Mouse (Mus musculus) liver, embryonic 14.5 days (tissue): Measurements from ENCODE around the gene Rinl. TPM values are rescaled to one million over a fixed set of nuclear protein-coding genes. Genes with fewer than 3 reads are reported as not detected.

ENCODE experiments used
- ATAC-seq: fragments of 200-750 bp; cut with Nextera tagmentation; 2 replicates; pipeline ENCODE4 v1.8.0; 2017; ENCODE audit warnings: moderate number of reproducible peaks, mild to moderate bottlenecking, moderate library complexity; ENCODE audit not compliant: insufficient read depth
- DNase-seq, 3 experiments: peaks; one replicate each; pipeline ENCODE4 v3.0.0-alpha.2; 2012 to 2013; ENCODE audit warnings: low read depth in 3 of 3, low spot score in 3 of 3
- H3K27ac ChIP-seq: fragments of 300-500 bp; sonication (generic); 2 replicates; pipeline ENCODE4 v1.5.1; 2014; ENCODE audit warnings: moderate library complexity, mild to moderate bottlenecking, control low read depth, inconsistent platforms
- H3K27me3 ChIP-seq: fragments of 300-500 bp; sonication (generic); 2 replicates; pipeline ENCODE4 v1.6.1; 2014; ENCODE audit warnings: mild to moderate bottlenecking, low read length, moderate library complexity; ENCODE audit not compliant: control insufficient read depth, insufficient read depth
- H3K36me3 ChIP-seq: fragments of 300-500 bp; sonication (generic); replicated peaks from 2 replicates; pipeline ENCODE4 v1.6.1; 2014; ENCODE audit warnings: low read depth; ENCODE audit not compliant: control insufficient read depth, insufficient read depth
- H3K4me1 ChIP-seq, 2 experiments: fragments of 200-500 bp in 1 of 2; fragments of 300-500 bp in 1 of 2; sonication (generic) in 1 of 2; replicated peaks; 2 replicates each; pipeline ENCODE4 v1.6.1; 2012 to 2014; ENCODE audit warnings: antibody characterized with exemption in 1 of 2, inconsistent platforms in 1 of 2, low read length in 1 of 2; ENCODE audit not compliant: control insufficient read depth in 2 of 2, insufficient read depth in 2 of 2
- H3K4me2 ChIP-seq: fragments of 300-500 bp; sonication (generic); 2 replicates; pipeline ENCODE4 v1.6.1; 2014; ENCODE audit warnings: low read depth, mild to moderate bottlenecking, control low read depth, moderate library complexity
- H3K4me3 ChIP-seq, 2 experiments: fragments of 200-500 bp in 1 of 2; fragments of 300-500 bp in 1 of 2; sonication (generic) in 1 of 2; 2 replicates each; pipeline ENCODE4 v1.5.1; 2012 to 2014; ENCODE audit warnings: low read depth in 2 of 2, low read length in 2 of 2, mild to moderate bottlenecking in 2 of 2, control low read depth in 1 of 2, inconsistent platforms in 1 of 2, moderate library complexity in 1 of 2; ENCODE audit not compliant: insufficient read depth in 1 of 2
- H3K9ac ChIP-seq: fragments of 300-500 bp; sonication (generic); replicated peaks from 2 replicates; pipeline ENCODE4 v1.6.1; 2014; ENCODE audit warnings: mild to moderate bottlenecking, control low read depth, moderate library complexity
- H3K9me3 ChIP-seq: fragments of 300-500 bp; sonication (generic); 2 replicates; pipeline ENCODE4 v1.6.1; 2016; ENCODE audit warnings: low read length, mixed read lengths; ENCODE audit not compliant: control insufficient read depth
- CTCF ChIP-seq: IDR thresholded peaks from 2 replicates; pipeline ENCODE4 v1.5.1; 2016; ENCODE audit warnings: antibody characterized with exemption, low read depth, control low read depth
- EP300 ChIP-seq: IDR thresholded peaks from 2 replicates; pipeline ENCODE4 v1.6.1; 2016; ENCODE audit warnings: antibody characterized with exemption, low read depth
- WGBS: fragments of 180-500 bp; shearing (Covaris S2); extraction: QIAGEN DNeasy Blood & Tissue Kit; methylation state at CpG from one replicate; pipeline ENCODE4 v1.1.7; 2014; ENCODE audit not compliant: insufficient replicate concordance; 5-methylcytosine and 5-hydroxymethylcytosine counted together
- polyA plus RNA-seq, 2 experiments: library from polyadenylated mRNA; depleted of rRNA in 1 of 2; stranded (reverse) in 1 of 2; unstranded in 1 of 2; fragments of >200 nt; fragmentation: Nextera tagmentation in 1 of 2; extraction: Ambion mirVana in 1 of 2; gene quantifications; 2 replicates each; pipeline versions ENCODE4 v1.2.1 to v1.2.3; 2012 to 2014

Gene Rinl
- polyA plus RNA-seq, 2 experiments = 4.7 to 4.8 TPM

GRCm38 (mm10) chr7:28770309-28770708, 18.5 kb upstream of the Rinl start:
- Histone ChIP-seq H3K9me3 (no peaks in the 10 kb centered on the region), H3K4me2 (peak overlapping the region; percentile 7), H3K4me3 (no peak overlapping the region), H3K4me1 (peaks cover 21 to 27% of the 10 kb centered on the region in 2 experiments), H3K9ac (no peak overlapping the region), H3K27me3 (no peaks in the 10 kb centered on the region), H3K27ac (no peak overlapping the region), H3K36me3 (no peaks in the 10 kb centered on the region)
- TF ChIP-seq CTCF (no peak), EP300 (peak; percentile 60)
- peak; percentile 32 to 47 (median 41) for DNase-seq
- 23% methylated on average over 3 of the region's 3 CpGs for WGBS
- 0 out of 2 replicates have a peak, but pooled peaks have one; percentile 11 for ATAC-seq

GRCm38 (mm10) chr7:28771867-28772266, 16.9 kb upstream of the Rinl start:
- Histone ChIP-seq H3K4me1 (peaks cover 16 to 20% of the 10 kb centered on the region in 2 experiments), H3K4me2 (no peak overlapping the region), H3K9ac (no peak overlapping the region)

GRCm38 (mm10) chr7:28773163-28773562, 15.6 kb upstream of the Rinl start:
- H3K4me3 ChIP-seq = no peak overlapping the region
- no peaks in the 10 kb centered on the region for H3K27me3 ChIP-seq
- H3K9me3 ChIP-seq = no peaks in the 10 kb centered on the region
- no peak overlapping the region for H3K4me2 ChIP-seq
- WGBS = 70% methylated on average over 3 of the region's 3 CpGs
- H3K9ac ChIP-seq = no peak overlapping the region
- no peaks in the 10 kb centered on the region for H3K36me3 ChIP-seq
- ATAC-seq (no peak), DNase-seq (no peak)
- H3K27ac ChIP-seq = no peak overlapping the region
- no peak for TF ChIP-seq EP300
- TF ChIP-seq CTCF = no peak
- H3K4me1 ChIP-seq = peaks cover 7 to 11% of the 10 kb centered on the region in 2 experiments

More at GRCm38 (mm10) chr7:28771867-28772266, 16.9 kb upstream of the Rinl start:
- Histone ChIP-seq H3K27ac (no peak overlapping the region), H3K9me3 (no peaks in the 10 kb centered on the region), H3K27me3 (no peaks in the 10 kb centered on the region), H3K36me3 (no peaks in the 10 kb centered on the region), H3K4me3 (no peak overlapping the region)
- 84% methylated on average over 11 of the region's 11 CpGs for WGBS
- DNase-seq = no peak
- TF ChIP-seq CTCF (no peak), EP300 (no peak)
- no peak for ATAC-seq

DNA sequence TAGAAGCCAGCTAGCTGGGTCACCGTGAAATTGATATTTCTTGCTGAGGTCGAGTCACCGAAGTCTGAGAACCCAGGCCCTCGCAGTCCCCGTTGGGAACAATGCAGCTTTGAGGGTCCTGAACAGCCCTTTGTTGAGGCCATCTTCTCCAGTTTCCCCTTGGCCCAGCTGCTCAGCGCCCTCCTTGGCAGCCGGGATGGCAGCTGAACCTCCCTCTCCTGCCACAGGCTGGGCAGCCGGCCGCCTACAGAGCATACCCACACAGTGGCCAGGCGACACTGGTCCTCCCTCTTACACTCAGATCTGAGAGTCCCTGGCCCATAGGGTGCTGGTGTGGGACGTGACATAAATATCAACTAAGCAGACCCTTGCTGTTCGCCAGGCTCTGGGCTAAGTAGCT, 14.6 kb upstream of the Rinl start:
- H3K4me2 ChIP-seq = no peak overlapping the region
- peaks cover 7 to 11% of the 10 kb centered on the region in 2 experiments for H3K4me1 ChIP-seq
- H3K9me3 ChIP-seq = no peaks in the 10 kb centered on the region
- no peak for DNase-seq
- WGBS = 82% methylated on average over 12 of the region's 12 CpGs
- H3K9ac ChIP-seq = no peak overlapping the region
- no peak overlapping the region for H3K27ac ChIP-seq
- H3K4me3 ChIP-seq = no peak overlapping the region
- no peaks in the 10 kb centered on the region for H3K27me3 ChIP-seq
- no peak for ATAC-seq
- no peaks in the 10 kb centered on the region for H3K36me3 ChIP-seq
- TF ChIP-seq EP300 (no peak), CTCF (no peak)

DNA sequence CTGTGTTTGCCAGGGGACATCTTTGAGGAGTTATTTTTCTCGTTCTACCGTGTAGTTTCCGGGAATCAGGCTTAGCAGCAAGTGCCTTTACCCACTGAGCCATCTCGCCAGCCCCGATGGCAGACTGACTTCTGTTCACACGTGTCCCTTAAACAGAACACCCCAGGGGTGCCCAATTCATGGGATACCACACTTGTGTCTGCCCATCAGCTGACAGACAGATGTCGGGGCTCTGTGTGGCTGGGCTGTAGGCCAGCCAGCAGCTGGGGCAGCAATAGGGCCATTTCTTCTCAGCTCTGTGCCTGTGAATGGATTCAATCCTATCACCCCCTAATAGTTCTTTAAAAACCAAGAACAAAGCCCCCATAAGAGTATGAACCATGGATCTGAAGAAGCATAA, 13.6 kb upstream of the Rinl start:
- no peak overlapping the region for H3K4me2 ChIP-seq
- DNase-seq = no peak
- WGBS = 78% methylated on average over 7 of the region's 7 CpGs
- H3K9ac ChIP-seq = no peak overlapping the region
- no peak overlapping the region for H3K4me3 ChIP-seq
- no peak for ATAC-seq
- no peaks in the 10 kb centered on the region for H3K27me3 ChIP-seq
- H3K4me1 ChIP-seq = peaks cover 4 to 6% of the 10 kb centered on the region in 2 experiments; a peak in 3 of 4 replicates
- TF ChIP-seq EP300 (no peak), CTCF (no peak)
- H3K36me3 ChIP-seq = no peaks in the 10 kb centered on the region
- no peaks in the 10 kb centered on the region for H3K9me3 ChIP-seq
- H3K27ac ChIP-seq = no peak overlapping the region
